Mouse (Mus musculus) forebrain, embryonic 15.5 days (tissue): ENCODE measurements around the gene Epha3. TPM values are rescaled to one million over a fixed set of nuclear protein-coding genes. Genes with fewer than 3 reads are reported as not detected.

Source experiments
- ATAC-seq: fragments of 200-750 bp; cut with Nextera tagmentation; replicated peaks from 2 replicates; pipeline ENCODE4 v1.8.0; 2017; ENCODE audit warnings: mild to moderate bottlenecking, moderate TSS enrichment, moderate library complexity
- H3K27ac ChIP-seq: fragments of 300-500 bp; sonication (generic); replicated peaks from 2 replicates; pipeline ENCODE4 v1.5.1; 2015; ENCODE audit warnings: mild to moderate bottlenecking, inconsistent platforms
- H3K27me3 ChIP-seq: fragments of 300-500 bp; sonication (generic); 2 replicates; pipeline ENCODE4 v1.6.1; 2015; ENCODE audit warnings: inconsistent platforms
- H3K36me3 ChIP-seq: fragments of 300-500 bp; sonication (generic); 2 replicates; pipeline ENCODE4 v1.6.1; 2015; ENCODE audit warnings: mild to moderate bottlenecking, inconsistent platforms
- H3K4me1 ChIP-seq: fragments of 300-500 bp; sonication (generic); 2 replicates; pipeline ENCODE4 v1.6.1; 2015; ENCODE audit warnings: inconsistent platforms
- H3K4me2 ChIP-seq: fragments of 300-500 bp; sonication (generic); replicated peaks from 2 replicates; pipeline ENCODE4 v1.6.1; 2015; ENCODE audit warnings: mild to moderate bottlenecking, inconsistent platforms
- H3K4me3 ChIP-seq: fragments of 300-500 bp; sonication (generic); 2 replicates; pipeline ENCODE4 v1.5.1; 2015; ENCODE audit warnings: mild to moderate bottlenecking, inconsistent platforms
- H3K9ac ChIP-seq: fragments of 300-500 bp; sonication (generic); replicated peaks from 2 replicates; pipeline ENCODE4 v1.6.1; 2015; ENCODE audit warnings: mild to moderate bottlenecking, inconsistent platforms
- H3K9me3 ChIP-seq: fragments of 300-500 bp; sonication (generic); 2 replicates; pipeline ENCODE4 v1.6.1; 2016; ENCODE audit warnings: inconsistent platforms
- WGBS: fragments of 180-500 bp; shearing (Covaris S2); methylation state at CpG from one replicate; pipeline ENCODE4 v1.1.7; 2015; ENCODE audit warnings: mixed read lengths; 5-methylcytosine and 5-hydroxymethylcytosine counted together
- polyA plus RNA-seq: library from polyadenylated mRNA; unstranded; fragments of >200 nt; fragmentation: Nextera tagmentation; extraction: Ambion mirVana; gene quantifications from 2 replicates; pipeline ENCODE4 v1.2.1, GENCODE M21; 2015

Epha3 gene
- polyA plus RNA-seq, 1 experiment from 2014 or later, result 85.2 TPM

DNA sequence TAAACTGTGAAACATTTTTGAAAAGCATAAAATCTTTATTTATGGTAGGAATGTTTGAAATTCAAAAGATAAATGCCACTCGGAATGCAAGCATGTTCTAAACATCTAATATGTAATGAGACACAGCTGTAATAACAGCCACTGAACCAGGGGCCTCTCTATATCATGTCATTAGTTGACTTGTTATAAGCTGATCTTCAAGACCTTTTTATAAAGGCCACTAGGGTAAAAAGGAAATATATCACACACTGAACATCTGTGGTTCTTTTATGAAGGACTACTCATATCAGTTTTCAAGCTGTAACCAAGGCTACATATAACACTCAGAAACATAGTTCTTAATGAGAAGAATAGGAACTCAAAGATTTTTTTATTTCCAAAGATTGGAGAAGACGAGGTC lies 221.3 kb downstream of the Epha3 start:
- whole genome bisulfite sequencing, result 80% methylated on average over 2 of the region's 2 CpGs
- no peak for ATAC-seq
- no peak overlapping the region for H3K4me3 ChIP-seq
- no peaks in the 10 kb centered on the region for H3K27me3 ChIP-seq
- 0 out of 2 replicates have a peak, but pooled peaks cover 2% of the 10 kb centered on the region for H3K4me1 ChIP-seq
- no peak overlapping the region for H3K9ac ChIP-seq
- no peaks in the 10 kb centered on the region for H3K9me3 ChIP-seq
- no peaks in the 10 kb centered on the region for H3K36me3 ChIP-seq
- no peak overlapping the region for H3K4me2 ChIP-seq
- no peak overlapping the region for H3K27ac ChIP-seq

DNA sequence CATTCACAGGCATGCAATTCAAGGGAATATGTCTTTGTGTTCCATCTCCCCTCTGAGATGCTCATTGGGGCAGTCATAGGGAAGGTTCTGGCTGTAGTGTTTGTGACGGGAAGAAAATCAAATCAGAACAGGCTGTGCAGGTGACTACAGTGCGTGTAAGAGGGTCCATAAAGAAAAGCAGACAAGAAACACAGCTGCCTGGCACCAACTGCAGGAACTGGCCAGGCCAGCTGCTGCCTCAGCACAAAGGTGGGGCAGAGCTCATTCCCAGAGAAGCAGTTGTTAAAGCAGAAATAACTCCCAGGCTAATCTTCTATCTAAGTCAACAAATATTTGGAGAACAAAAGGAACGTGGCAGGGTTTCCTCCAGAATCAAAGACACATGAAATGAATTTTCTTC lies 222.4 kb downstream of the Epha3 start:
- Histone ChIP-seq H3K9ac (no peak overlapping the region), H3K4me1 (0 out of 2 replicates have a peak, but pooled peaks cover 2% of the 10 kb centered on the region), H3K4me3 (no peak overlapping the region), H3K36me3 (no peaks in the 10 kb centered on the region), H3K4me2 (no peak overlapping the region), H3K9me3 (no peaks in the 10 kb centered on the region), H3K27ac (no peak overlapping the region), H3K27me3 (no peaks in the 10 kb centered on the region)
- ATAC-seq, result no peak
- WGBS, result 46% methylated on average over 3 of the region's 3 CpGs

- Histone ChIP-seq H3K36me3 (no peaks in the 10 kb centered on the region), H3K27ac (no peak overlapping the region), H3K4me1 (peaks cover 6% of the 10 kb centered on the region; the same call in 1 of the 2 replicates), H3K27me3 (no peaks in the 10 kb centered on the region), H3K4me3 (no peak overlapping the region), H3K9me3 (no peaks in the 10 kb centered on the region), H3K4me2 (no peak overlapping the region), H3K9ac (no peak overlapping the region)
- no peak for ATAC-seq
- 7% methylated on average over 6 of the region's 6 CpGs for WGBS
Observed at GRCm38 (mm10) chr16:63638701-63639100, 225.3 kb downstream of the Epha3 start.

DNA sequence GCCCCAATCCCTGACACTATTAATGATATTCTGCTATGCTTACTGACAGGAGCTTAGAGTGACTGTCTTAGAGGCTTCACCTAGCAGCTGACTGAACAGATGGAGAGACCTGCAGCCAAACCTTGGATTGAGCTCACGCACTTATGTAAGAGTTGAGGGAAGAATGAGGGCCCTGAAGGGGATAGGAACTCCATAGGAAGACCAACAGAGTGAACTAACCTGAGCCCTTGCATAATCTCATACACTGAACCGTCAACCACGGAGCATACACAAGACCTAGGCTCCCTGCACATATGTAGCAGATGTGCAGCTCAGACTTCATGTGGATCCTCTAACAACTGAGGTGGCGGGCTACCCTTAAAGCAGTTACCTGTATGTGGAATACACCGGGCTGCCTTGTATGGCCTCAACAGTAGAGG lies 230.2 kb downstream of the Epha3 start:
- peak; percentile 58 for ATAC-seq
- no peak overlapping the region for H3K4me2 ChIP-seq
- peak overlapping the region; percentile 14; the same call in 1 of the 2 replicates for H3K27ac ChIP-seq
- H3K27me3 ChIP-seq, result no peaks in the 10 kb centered on the region
- no peaks in the 10 kb centered on the region for H3K36me3 ChIP-seq
- H3K9me3 ChIP-seq, result no peaks in the 10 kb centered on the region
- H3K4me1 ChIP-seq, result peaks cover 9% of the 10 kb centered on the region; the same call in 1 of the 2 replicates
- 82% methylated on average over 5 of the region's 5 CpGs for WGBS
- H3K4me3 ChIP-seq, result no peak overlapping the region
- H3K9ac ChIP-seq, result no peak overlapping the region

DNA sequence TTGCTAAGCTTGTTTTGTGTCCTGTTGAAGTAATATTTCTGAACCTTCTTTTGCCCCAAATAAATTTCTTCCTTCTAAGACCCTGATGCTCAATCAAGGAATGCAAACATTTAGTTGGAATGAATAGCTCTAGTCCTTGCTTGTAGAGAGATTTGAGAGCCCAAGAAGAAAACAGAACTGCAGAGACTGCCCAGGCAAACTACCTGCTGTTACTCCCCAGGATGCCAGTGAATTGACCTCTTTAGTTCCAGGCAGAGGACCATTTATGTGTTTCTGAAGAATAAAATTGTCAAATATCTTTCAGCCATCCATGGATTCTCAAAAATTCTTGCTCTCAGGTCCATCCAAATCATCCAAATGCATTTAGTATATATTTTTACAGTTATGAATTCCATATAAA lies 238.7 kb downstream of the Epha3 start:
- no peak overlapping the region for H3K27ac ChIP-seq
- no peaks in the 10 kb centered on the region for H3K27me3 ChIP-seq
- no peaks in the 10 kb centered on the region for H3K9me3 ChIP-seq
- no peak overlapping the region for H3K9ac ChIP-seq
- peaks cover 5% of the 10 kb centered on the region for H3K4me1 ChIP-seq
- H3K4me2 ChIP-seq, result no peak overlapping the region
- H3K36me3 ChIP-seq, result no peaks in the 10 kb centered on the region
- ATAC-seq, result no peak
- no peak overlapping the region for H3K4me3 ChIP-seq

DNA sequence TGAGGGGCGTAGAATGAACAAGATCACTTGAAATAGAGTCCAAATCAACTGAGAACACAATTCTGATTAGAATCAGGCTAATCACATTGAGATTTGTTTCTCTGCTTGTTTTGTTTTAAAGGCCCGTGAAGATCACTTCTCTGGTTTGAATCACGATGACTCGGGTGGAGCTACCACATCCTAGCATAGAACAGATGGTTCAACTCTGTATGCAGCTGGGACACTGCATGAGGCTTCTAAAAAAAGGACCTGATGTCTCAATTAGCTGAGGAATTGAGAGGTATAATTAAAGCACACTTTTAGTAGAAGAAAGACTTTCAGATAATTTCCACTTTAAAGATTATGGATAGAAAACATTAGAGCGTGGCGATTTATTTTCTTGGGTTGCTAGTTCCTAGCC lies 242.1 kb downstream of the Epha3 start:
- no peak for ATAC-seq
- H3K9me3 ChIP-seq, result no peaks in the 10 kb centered on the region
- peaks cover 5% of the 10 kb centered on the region for H3K4me1 ChIP-seq
- H3K27me3 ChIP-seq, result no peaks in the 10 kb centered on the region
- WGBS, result 38% methylated on average over 6 of the region's 6 CpGs
- no peak overlapping the region for H3K9ac ChIP-seq
- no peak overlapping the region for H3K4me2 ChIP-seq
- H3K36me3 ChIP-seq, result no peaks in the 10 kb centered on the region
- no peak overlapping the region for H3K27ac ChIP-seq
- H3K4me3 ChIP-seq, result no peak overlapping the region

GRCm38 (mm10) chr16:63615396-63615795 lies 248.6 kb downstream of the Epha3 start:
- WGBS, result 10% methylated on average over 3 of the region's 3 CpGs
- Histone ChIP-seq H3K4me3 (no peak overlapping the region), H3K4me1 (0 out of 2 replicates have a peak, but pooled peaks cover 3% of the 10 kb centered on the region), H3K27me3 (no peaks in the 10 kb centered on the region), H3K9ac (no peak overlapping the region), H3K4me2 (no peak overlapping the region), H3K36me3 (peaks cover 2% of the 10 kb centered on the region; the same call in 1 of the 2 replicates), H3K27ac (no peak overlapping the region), H3K9me3 (no peaks in the 10 kb centered on the region)
- no peak for ATAC-seq

GRCm38 (mm10) chr16:63613006-63613405 lies 251.0 kb downstream of the Epha3 start:
- ATAC-seq, result no peak
- no peaks in the 10 kb centered on the region for H3K9me3 ChIP-seq
- no peak overlapping the region for H3K9ac ChIP-seq
- H3K36me3 ChIP-seq, result peaks cover 2% of the 10 kb centered on the region; the same call in 1 of the 2 replicates
- H3K27ac ChIP-seq, result no peak overlapping the region
- no peak overlapping the region for H3K4me2 ChIP-seq
- 0 out of 2 replicates have a peak, but pooled peaks cover 3% of the 10 kb centered on the region for H3K4me1 ChIP-seq
- H3K4me3 ChIP-seq, result no peak overlapping the region
- whole genome bisulfite sequencing, result 87% methylated on average over 4 of the region's 4 CpGs
- no peaks in the 10 kb centered on the region for H3K27me3 ChIP-seq

DNA sequence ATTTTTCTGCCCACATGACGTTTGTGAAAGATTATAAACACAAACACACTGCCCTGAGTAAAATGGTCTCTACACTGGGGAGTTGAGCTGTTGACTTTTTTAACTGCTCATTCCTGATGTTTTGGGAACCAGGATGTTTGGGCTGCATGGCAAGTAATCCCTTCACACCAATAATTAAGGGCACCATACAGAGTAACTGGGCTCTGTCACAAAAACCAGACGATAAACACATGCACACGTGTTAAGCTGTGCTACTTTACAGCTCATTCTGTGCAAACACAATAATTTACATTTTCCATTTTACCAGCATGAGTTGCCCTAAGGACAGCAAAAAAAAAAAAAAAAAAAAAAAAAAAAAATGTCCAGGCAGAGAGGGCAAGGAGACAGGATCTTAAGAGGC lies 263.7 kb downstream of the Epha3 start:
- H3K9ac ChIP-seq, result no peak overlapping the region
- no peak overlapping the region for H3K4me3 ChIP-seq
- no peak for ATAC-seq
- H3K9me3 ChIP-seq, result no peaks in the 10 kb centered on the region
- no peaks in the 10 kb centered on the region for H3K4me1 ChIP-seq
- no peaks in the 10 kb centered on the region for H3K27me3 ChIP-seq
- H3K36me3 ChIP-seq, result peaks cover 19% of the 10 kb centered on the region
- no peak overlapping the region for H3K4me2 ChIP-seq
- WGBS, result 32% methylated on average over 3 of the region's 3 CpGs
- H3K27ac ChIP-seq, result no peak overlapping the region

DNA sequence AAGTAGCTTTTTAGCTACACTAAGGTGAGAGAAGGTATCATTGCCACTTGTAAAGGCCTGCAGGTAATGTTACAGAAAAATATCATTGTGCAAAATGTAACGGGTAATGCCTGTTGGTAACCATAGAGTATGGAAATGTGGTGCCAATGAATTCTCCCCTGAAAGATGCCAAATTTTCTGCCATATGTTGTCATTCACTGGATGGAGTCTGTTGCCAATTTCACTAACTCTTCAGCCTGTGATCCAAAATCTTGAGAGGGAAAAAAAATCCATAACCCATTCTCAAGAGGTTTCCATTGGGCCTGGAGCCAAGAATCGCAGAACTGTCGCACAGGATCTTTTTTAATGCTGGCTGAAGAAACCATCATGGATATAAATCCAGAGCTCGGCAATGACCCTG lies 269.3 kb downstream of the Epha3 start:
- Histone ChIP-seq H3K4me1 (peaks cover 3% of the 10 kb centered on the region; the same call in 1 of the 2 replicates), H3K4me3 (no peak overlapping the region), H3K36me3 (peaks cover 21% of the 10 kb centered on the region), H3K27me3 (no peaks in the 10 kb centered on the region), H3K9me3 (no peaks in the 10 kb centered on the region), H3K4me2 (no peak overlapping the region), H3K9ac (no peak overlapping the region), H3K27ac (peak overlapping the region; percentile 70)
- WGBS, result 59% methylated on average over 4 of the region's 4 CpGs
- ATAC-seq, result peak; percentile 58; the same call in 1 of the 2 replicates

GRCm38 (mm10) chr16:63569746-63570145 lies 294.2 kb downstream of the Epha3 start:
- Histone ChIP-seq H3K4me2 (no peak overlapping the region), H3K9ac (no peak overlapping the region), H3K9me3 (no peaks in the 10 kb centered on the region), H3K27me3 (no peaks in the 10 kb centered on the region), H3K4me1 (no peaks in the 10 kb centered on the region), H3K27ac (no peak overlapping the region), H3K36me3 (no peaks in the 10 kb centered on the region; the same call in 1 of the 2 replicates), H3K4me3 (no peak overlapping the region)
- WGBS, result 76% methylated on average over 4 of the region's 4 CpGs
- ATAC-seq, result no peak

GRCm38 (mm10) chr16:63566106-63566836 lies 297.7 kb downstream of the Epha3 start:
- Histone ChIP-seq H3K9me3 (no peaks in the 10 kb centered on the region), H3K27ac (no peak overlapping the region), H3K4me2 (no peak overlapping the region), H3K4me3 (no peak overlapping the region), H3K36me3 (no peaks in the 10 kb centered on the region; the same call in 1 of the 2 replicates), H3K9ac (no peak overlapping the region), H3K4me1 (no peaks in the 10 kb centered on the region), H3K27me3 (no peaks in the 10 kb centered on the region)
- no peak for ATAC-seq
- WGBS, result 88% methylated on average over 17 of the region's 17 CpGs
